Mouse (Mus musculus): ENCODE data around the gene Cxcl9.

DNA sequence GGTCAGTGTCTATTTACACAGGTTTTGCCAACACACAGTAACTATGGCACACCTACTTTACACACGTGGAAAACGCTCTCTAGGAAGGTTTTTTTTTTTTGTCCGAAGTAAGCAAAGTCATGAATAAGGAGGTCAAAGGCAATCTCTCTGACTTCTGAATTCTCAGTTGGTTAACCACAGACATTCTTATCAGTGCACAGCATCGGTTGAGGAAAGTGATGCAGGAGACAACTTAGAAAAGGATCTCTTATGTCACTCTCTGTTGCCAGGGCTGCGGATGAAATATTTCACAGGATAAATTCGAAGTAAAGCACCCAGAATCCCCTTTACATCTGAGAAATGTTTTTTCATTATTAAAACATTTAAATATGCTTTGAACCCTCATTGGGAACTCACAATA lies 512 bp downstream of the Cxcl9 start:
- TF ChIP-seq CTCF (IDR thresholded peaks at IDR 0.05; ENCODE audit: low read depth) (no peak), EP300 (IDR thresholded peaks at IDR 0.05; ENCODE audit: low read depth) (no peak)
